22 mouse cellular contexts compared by ENCODE assay signal in the genomic region with DNA sequence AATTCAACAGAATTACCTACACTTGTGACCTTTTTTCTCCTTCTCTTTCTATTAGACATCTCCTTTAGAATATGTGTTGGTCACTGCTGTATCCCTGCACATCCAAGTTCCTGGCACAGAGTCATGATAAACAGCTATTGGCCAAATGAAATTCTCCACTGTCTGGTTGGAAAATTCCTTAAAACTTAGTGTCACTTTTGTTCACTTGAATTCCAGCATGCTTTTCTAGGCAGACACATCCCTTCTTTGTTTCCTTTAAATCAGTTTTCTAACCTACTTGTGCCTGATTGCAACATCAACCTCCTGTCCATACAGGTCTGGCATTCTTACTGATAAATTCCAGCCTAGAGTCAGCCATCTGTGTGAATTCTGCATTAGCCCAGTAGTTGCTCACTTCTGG. TPM values are rescaled to one million over a fixed set of nuclear protein-coding genes. Genes with fewer than 3 reads are reported as not detected.
A peak's percentile ranks its signal among the peaks of the same experiment; 100 is the strongest.
DNase-seq lines count a peak whose midpoint lies in the region; ATAC-seq and TF ChIP-seq lines count a peak whose summit lies in the region.
"Had no signal": no experiment of that assay in that cellular context is flagged by ENCODE, and none has a peak within 500 bp of the region (broad histone marks: within the 10 kb centered on the region; RNA-seq: fewer than 3 reads in every experiment).

No protein-coding gene starts in this region.

- no peak for DNase-seq in embryonic facial prominence, embryonic 10.5 days (ENCODE audit: low spot score)
- DNase-seq in heart, postnatal 0 days (ENCODE audit: low spot score), result no peak
- DNase-seq in heart, adult 11 months, result no peak
- DNase-seq in layer of hippocampus, adult 2 months (ENCODE audit: low spot score in 2 of 2), result no peak
- DNase-seq in layer of hippocampus, adult 8-10 months (ENCODE audit: low spot score in 2 of 2), result no peak
- no peak for DNase-seq in urinary bladder, postnatal 10 days (ENCODE audit: low spot score)
- DNase-seq: adrenal gland, adult 2 months; adrenal gland, postnatal 36 days; cerebellum, postnatal 25 days; kidney, postnatal 25 days had no signal

- TF ChIP-seq EP300 in heart, postnatal 0 days (IDR thresholded peaks at IDR 0.05; ENCODE audit: low read depth), result no peak

- peaks cover 9% of the 10 kb centered on the region; the same call in 1 of the 2 replicates for H3K36me3 ChIP-seq in embryonic facial prominence, embryonic 15.5 days
- H3K36me3 ChIP-seq in embryonic facial prominence, embryonic 10.5 days (replicated peaks), result peaks cover 68% of the 10 kb centered on the region
- H3K36me3 ChIP-seq in heart, postnatal 0 days (replicated peaks; ENCODE audit: control insufficient read depth, insufficient read depth, low read length), result peaks cover 13% of the 10 kb centered on the region; the same call in 1 of the 2 replicates
- H3K36me3 ChIP-seq in midbrain, embryonic 16.5 days (ENCODE audit: control insufficient read depth, insufficient read depth, low read length), result 0 out of 2 replicates have a peak, but pooled peaks cover 2% of the 10 kb centered on the region
- H3K36me3 ChIP-seq: midbrain, embryonic 15.5 days had no signal

- H3K4me1 ChIP-seq in embryonic facial prominence, embryonic 15.5 days, result peaks cover 9% of the 10 kb centered on the region; the same call in 1 of the 2 replicates
- H3K4me1 ChIP-seq in embryonic facial prominence, embryonic 10.5 days, result no peaks in the 10 kb centered on the region
- peaks cover 37% of the 10 kb centered on the region for H3K4me1 ChIP-seq in heart, postnatal 0 days (ENCODE audit: control insufficient read depth, insufficient read depth)
- peaks cover 5% of the 10 kb centered on the region for H3K4me1 ChIP-seq in midbrain, embryonic 16.5 days (ENCODE audit: control insufficient read depth, insufficient read depth, low read length)
- H3K4me1 ChIP-seq: intestine, embryonic 15.5 days; midbrain, embryonic 10.5 days; neural tube, embryonic 12.5 days had no signal

- H3K9ac ChIP-seq in embryonic facial prominence, embryonic 15.5 days, result no peak overlapping the region
- no peak overlapping the region for H3K9ac ChIP-seq in heart, postnatal 0 days (replicated peaks; ENCODE audit: low read depth, low read length)
- no peak overlapping the region for H3K9ac ChIP-seq in midbrain, embryonic 16.5 days (ENCODE audit: low read depth, low read length)
- H3K9ac ChIP-seq: hindbrain, embryonic 14.5 days; intestine, embryonic 15.5 days; limb, embryonic 13.5 days; lung, embryonic 15.5 days; midbrain, embryonic 15.5 days; neural tube, embryonic 12.5 days had no signal

- no peaks in the 10 kb centered on the region for H3K9me3 ChIP-seq in embryonic facial prominence, embryonic 15.5 days (replicated peaks)
- no peaks in the 10 kb centered on the region for H3K9me3 ChIP-seq in embryonic facial prominence, embryonic 10.5 days
- no peaks in the 10 kb centered on the region for H3K9me3 ChIP-seq in heart, postnatal 0 days (replicated peaks; ENCODE audit: control insufficient read depth, low read length)
- no peaks in the 10 kb centered on the region for H3K9me3 ChIP-seq in midbrain, embryonic 16.5 days (replicated peaks; ENCODE audit: control insufficient read depth, low read length, poor library complexity, severe bottlenecking)
- H3K9me3 ChIP-seq: intestine, embryonic 15.5 days; limb, embryonic 13.5 days; lung, embryonic 15.5 days; midbrain, embryonic 10.5 days; midbrain, embryonic 15.5 days; neural tube, embryonic 12.5 days had no signal

- TF ChIP-seq CTCF in heart, postnatal 0 days (IDR thresholded peaks at IDR 0.05; ENCODE audit: low read depth), result no peak
- TF ChIP-seq CTCF in layer of hippocampus, adult 2 months (conservative IDR thresholded peaks at IDR 0.05), result no peak

- H3K27ac ChIP-seq in embryonic facial prominence, embryonic 15.5 days (replicated peaks), result 0 out of 2 replicates have a peak overlapping the region, but pooled peaks have one; percentile 17
- no peak overlapping the region for H3K27ac ChIP-seq in embryonic facial prominence, embryonic 10.5 days (replicated peaks)
- H3K27ac ChIP-seq in heart, postnatal 0 days (ENCODE audit: low read depth), result 0 out of 2 replicates have a peak overlapping the region, but pooled peaks have one; percentile 13
- peak overlapping the region; percentile 20; the same call in 1 of the 2 replicates for H3K27ac ChIP-seq in layer of hippocampus, adult 2 months
- no peak overlapping the region for H3K27ac ChIP-seq in midbrain, embryonic 16.5 days (ENCODE audit: low read length)
- H3K27ac ChIP-seq: hindbrain, embryonic 14.5 days; intestine, embryonic 15.5 days; limb, embryonic 13.5 days; lung, embryonic 15.5 days; midbrain, embryonic 10.5 days; midbrain, embryonic 15.5 days; neural tube, embryonic 12.5 days had no signal

- no peak overlapping the region for H3K4me2 ChIP-seq in embryonic facial prominence, embryonic 15.5 days (replicated peaks)
- no peak overlapping the region for H3K4me2 ChIP-seq in heart, postnatal 0 days (ENCODE audit: low read depth, low read length)
- no peak overlapping the region for H3K4me2 ChIP-seq in midbrain, embryonic 16.5 days (ENCODE audit: low read length)
- H3K4me2 ChIP-seq: heart, embryonic 11.5 days; hindbrain, embryonic 14.5 days; intestine, embryonic 15.5 days; limb, embryonic 13.5 days; liver, embryonic 11.5 days; lung, embryonic 15.5 days; midbrain, embryonic 15.5 days; neural tube, embryonic 12.5 days had no signal

- ATAC-seq in embryonic facial prominence, embryonic 15.5 days (ENCODE audit: insufficient number of reproducible peaks, low FRiP score, low TSS enrichment, low read depth), result no peak
- ATAC-seq in heart, postnatal 0 days (ENCODE audit: insufficient read depth, low read depth), result no peak
- ATAC-seq in midbrain, embryonic 16.5 days, result no peak
- ATAC-seq: forebrain, embryonic 16.5 days; intestine, embryonic 15.5 days; midbrain, embryonic 15.5 days had no signal

- no peak overlapping the region for H3K4me3 ChIP-seq in embryonic facial prominence, embryonic 15.5 days (replicated peaks)
- no peak overlapping the region for H3K4me3 ChIP-seq in embryonic facial prominence, embryonic 10.5 days
- H3K4me3 ChIP-seq in heart, postnatal 0 days (ENCODE audit: low read depth, low read length), result no peak overlapping the region
- H3K4me3 ChIP-seq in layer of hippocampus, adult 2 months, result no peak overlapping the region
- no peak overlapping the region for H3K4me3 ChIP-seq in midbrain, embryonic 16.5 days (ENCODE audit: low read depth, low read length)
- H3K4me3 ChIP-seq: intestine, embryonic 15.5 days; limb, embryonic 13.5 days; lung, embryonic 15.5 days; midbrain, embryonic 10.5 days; midbrain, embryonic 15.5 days; neural tube, embryonic 12.5 days had no signal

- no peaks in the 10 kb centered on the region for H3K27me3 ChIP-seq in embryonic facial prominence, embryonic 15.5 days
- no peaks in the 10 kb centered on the region for H3K27me3 ChIP-seq in embryonic facial prominence, embryonic 10.5 days (replicated peaks; ENCODE audit: low read depth, poor library complexity, severe bottlenecking)
- H3K27me3 ChIP-seq in heart, postnatal 0 days (ENCODE audit: control insufficient read depth, insufficient read depth, low read length), result no peaks in the 10 kb centered on the region
- H3K27me3 ChIP-seq in midbrain, embryonic 16.5 days (ENCODE audit: control insufficient read depth, insufficient read depth, low read depth, low read length), result no peaks in the 10 kb centered on the region
- H3K27me3 ChIP-seq: intestine, embryonic 15.5 days; limb, embryonic 13.5 days; lung, embryonic 15.5 days; midbrain, embryonic 15.5 days; neural tube, embryonic 12.5 days had no signal

RNA-seq across cellular contexts. Expression of gene Maea, which starts 7.5 kb away (rescaled TPM):
- polyA plus RNA-seq in embryonic facial prominence, embryonic 15.5 days (2015; fragmentation: Nextera tagmentation; extraction: Ambion mirVana), result 116 and 118 TPM in 2 replicates
- polyA plus RNA-seq in embryonic facial prominence, embryonic 10.5 days (2016; fragmentation: Nextera tagmentation; extraction: Ambion mirVana), result 154 and 163 TPM in 2 replicates
- 166 and 168 TPM in 2 replicates for total RNA-seq in heart, postnatal 0 days (2014; rRNA removed; ENCODE audit: low replicate concordance)
- polyA plus RNA-seq in heart, postnatal 0 days (2015; fragmentation: Nextera tagmentation; extraction: Ambion mirVana), result 122 and 127 TPM in 2 replicates
- 10 to 100 TPM; 93.7 to 97.5 TPM for total RNA-seq in layer of hippocampus, adult 2 months (2021)
- total RNA-seq in layer of hippocampus, adult 8-10 months (2022), result 100 to 1,000 TPM in 2 of 4 experiments, 10 to 100 TPM in 2; 95.1 to 105 (median 98.5) TPM
- 142 and 143 TPM in 2 replicates for polyA plus RNA-seq in midbrain, embryonic 16.5 days (2015; fragmentation: Nextera tagmentation; extraction: Ambion mirVana)

RNA-seq across cellular contexts. Expression of gene Uvssa, which starts 35.5 kb away (rescaled TPM):
- polyA plus RNA-seq in embryonic facial prominence, embryonic 15.5 days (2015; fragmentation: Nextera tagmentation; extraction: Ambion mirVana), result 10.4 and 11.3 TPM in 2 replicates
- polyA plus RNA-seq in embryonic facial prominence, embryonic 10.5 days (2016; fragmentation: Nextera tagmentation; extraction: Ambion mirVana), result 7.7 and 8.8 TPM in 2 replicates
- total RNA-seq in heart, postnatal 0 days (2014; rRNA removed; ENCODE audit: low replicate concordance), result 2.2 and 5.5 TPM in 2 replicates
- polyA plus RNA-seq in heart, postnatal 0 days (2015; fragmentation: Nextera tagmentation; extraction: Ambion mirVana), result 3.5 and 3.7 TPM in 2 replicates
- total RNA-seq in layer of hippocampus, adult 2 months (2021), result 1 to 10 TPM; 5.9 to 7.0 TPM
- 1 to 10 TPM; 7.0 to 9.7 (median 8.3) TPM for total RNA-seq in layer of hippocampus, adult 8-10 months (2022)
- polyA plus RNA-seq in midbrain, embryonic 16.5 days (2015; fragmentation: Nextera tagmentation; extraction: Ambion mirVana), result 8.1 TPM in 2 replicates

Comparison
In these comparisons a context has a peak if more than half of its experiments do, and no peak if none do; other contexts are left out.
1. H3K27ac ChIP-seq: peak in embryonic facial prominence, embryonic 15.5 days (single experiment), heart, postnatal 0 days (single experiment) and layer of hippocampus, adult 2 months (single experiment); none in embryonic facial prominence, embryonic 10.5 days (single experiment) and midbrain, embryonic 16.5 days (single experiment).